Mouse (Mus musculus) liver, adult 2 months (tissue): Measurements from ENCODE around the gene Pcbp1.

Experiments
- CTCF ChIP-seq: fragments of 200-500 bp; IDR thresholded peaks from 2 replicates; pipeline ENCODE4 v1.5.1; 2011; ENCODE audit warnings: low read depth, low read length, control low read depth
- POLR2A ChIP-seq: fragments of 200-500 bp; IDR thresholded peaks from 2 replicates; pipeline ENCODE4 v1.6.1; 2011; ENCODE audit warnings: low read length, control low read depth; ENCODE audit not compliant: insufficient read depth; ENCODE audit errors: extremely low read depth

GRCm38 (mm10) chr6:86513296-86513695 is 12.8 kb downstream of the Pcbp1 start:
- TF ChIP-seq CTCF (no peak), POLR2A (no peak)
